Mouse (Mus musculus) lung, adult 2 months (tissue): ENCODE data around the gene Fam72a.
A peak's percentile ranks its signal among the peaks of the same experiment; 100 is the strongest.

Experiments
- CTCF ChIP-seq: fragments of 200-500 bp; IDR thresholded peaks from 2 replicates; pipeline ENCODE4 v1.5.1; 2011; ENCODE audit warnings: mild to moderate bottlenecking, low read length, control low read depth; ENCODE audit not compliant: insufficient read depth
- POLR2A ChIP-seq: fragments of 200-500 bp; IDR thresholded peaks from 2 replicates; pipeline ENCODE4 v1.6.1; 2011; ENCODE audit warnings: low read depth, mild to moderate bottlenecking, control low read depth, low read length, borderline replicate concordance; ENCODE audit errors: extremely low read depth

- TF ChIP-seq CTCF (peak; percentile 94), POLR2A (no peak)
Observed at GRCm38 (mm10) chr1:131555042-131555812, 27.5 kb downstream of the Fam72a start.
